Mouse (Mus musculus) lung, postnatal 10 days (tissue): ENCODE results near the gene H2-DMb1.

Experiments used
- DNase-seq: peaks from one replicate; pipeline ENCODE4 v3.0.0; 2021

H2-DMb1 gene

DNA sequence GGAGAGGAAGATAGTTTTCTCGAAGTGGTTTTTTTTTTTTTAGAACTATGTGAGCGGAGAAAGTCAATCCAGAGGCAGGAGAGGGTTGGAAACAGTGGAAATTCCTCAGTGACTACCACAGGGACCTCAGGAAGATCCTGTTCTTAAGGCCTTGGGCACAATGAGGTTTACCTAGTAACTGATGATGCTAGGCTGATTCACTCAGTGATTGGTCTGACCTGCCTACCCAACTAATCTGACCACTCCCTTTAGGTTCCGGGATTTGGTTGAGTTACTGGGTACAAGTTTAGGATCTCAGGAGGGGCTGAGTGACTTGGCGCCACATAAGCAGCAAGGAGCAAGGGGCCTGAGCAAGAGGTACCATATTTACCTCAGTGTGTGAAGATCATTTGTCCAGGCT, at the start of gene H2-DMb1:
H2-DMb1 (plus strand) TSS at position 150 of the 400 bp plus-strand sequence.
- peak; percentile 82 for DNase-seq

DNA sequence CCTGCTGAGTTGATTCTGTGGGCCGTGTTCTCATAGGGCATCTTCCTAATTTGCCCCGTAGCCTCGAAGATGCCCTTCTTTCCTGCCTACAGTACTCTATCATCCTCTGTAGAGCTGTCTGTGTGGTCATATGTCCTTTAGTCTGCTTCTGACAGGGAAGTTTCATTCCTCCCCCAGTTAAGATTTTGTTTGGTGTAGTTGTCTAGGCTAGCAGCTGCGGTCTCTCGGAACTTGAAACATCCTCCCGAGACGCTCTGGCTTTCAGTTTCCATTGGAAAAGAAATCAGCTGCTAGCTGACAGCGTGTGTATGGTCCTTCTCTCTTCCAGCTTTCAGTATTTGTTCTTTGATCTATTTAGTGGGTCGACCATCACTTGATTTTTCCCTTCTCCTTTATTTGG, 48.1 kb upstream of the H2-DMb1 start:
- no peak for DNase-seq

- no peak for DNase-seq
Measured at GRCm38 (mm10) chr17:34106555-34106954, 46.3 kb upstream of the H2-DMb1 start.

GRCm38 (mm10) chr17:34107109-34107867, 45.6 kb upstream of the H2-DMb1 start:
- no peak for DNase-seq

DNA sequence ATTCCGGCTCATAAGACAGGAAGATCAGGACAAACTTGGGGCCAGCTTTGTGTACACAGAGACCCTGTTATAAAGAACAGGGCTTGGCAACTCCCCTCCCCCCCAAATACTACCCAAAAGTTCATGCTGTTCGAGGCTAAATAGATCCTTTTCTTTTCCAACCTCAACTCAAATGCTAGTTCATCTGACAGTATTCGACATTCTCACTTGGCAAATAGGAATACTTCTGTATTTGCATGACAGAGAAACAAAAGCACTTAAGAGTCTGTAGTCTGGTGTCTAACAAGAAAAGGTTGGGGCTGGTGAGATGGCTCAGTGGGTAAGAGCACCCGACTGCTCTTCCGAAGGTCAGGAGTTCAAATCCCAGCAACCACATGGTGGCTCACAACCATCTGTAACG, 44.4 kb upstream of the H2-DMb1 start:
- DNase-seq, result no peak

DNA sequence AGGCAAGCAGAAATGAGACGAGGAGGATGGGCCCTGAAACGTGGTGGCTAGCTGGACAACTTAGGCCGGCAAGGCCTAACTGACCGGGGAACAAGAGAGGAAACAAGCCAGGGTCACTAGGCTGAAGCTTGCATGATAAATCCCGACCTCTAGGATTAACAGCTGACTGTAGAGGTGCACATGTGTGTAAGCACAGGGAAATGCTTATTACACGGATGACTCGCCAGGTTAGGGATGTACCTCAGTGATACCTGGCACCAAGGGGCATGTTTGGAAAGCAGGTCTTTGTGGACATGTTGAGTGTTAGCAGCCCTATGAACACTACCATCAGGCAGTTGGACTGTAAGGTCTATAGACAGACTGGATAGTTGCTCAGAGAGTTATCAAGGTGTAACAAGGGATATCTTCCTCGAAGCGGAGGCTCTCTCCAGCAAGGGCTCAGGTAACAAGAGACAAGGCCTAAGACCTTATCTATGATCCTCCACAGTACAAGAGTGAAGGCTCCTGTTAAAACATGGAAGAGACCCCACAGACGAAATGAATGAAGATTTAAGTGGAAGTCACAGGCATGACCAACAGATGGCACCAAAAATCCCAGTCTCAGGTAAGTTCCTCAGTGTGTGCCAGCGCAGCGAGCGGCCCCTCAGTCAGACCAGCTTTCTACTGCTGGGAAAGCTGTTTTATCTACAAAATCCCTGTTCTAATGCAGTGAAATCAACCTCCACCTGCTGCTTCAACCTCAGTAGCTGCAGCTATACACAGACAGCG, 43.6 kb upstream of the H2-DMb1 start:
- no peak for DNase-seq

DNA sequence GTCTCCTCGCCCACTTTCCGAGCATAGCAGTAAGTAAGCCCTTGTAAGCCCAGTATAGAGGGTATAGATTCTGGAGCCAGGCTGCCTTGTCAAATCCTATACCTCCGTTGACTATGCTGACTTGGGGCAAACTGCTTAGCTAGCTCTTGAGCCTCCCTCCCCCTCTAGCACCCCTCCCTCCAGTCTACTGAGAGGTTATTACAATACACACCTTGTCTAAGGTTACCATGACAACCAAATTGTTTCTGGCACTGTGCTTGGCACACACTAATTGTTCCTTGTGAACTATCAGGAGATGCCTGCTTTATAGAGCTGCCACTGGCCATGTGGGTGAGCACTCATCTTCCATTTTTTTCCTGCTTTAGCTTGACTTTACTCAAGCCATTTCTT, 43.1 kb upstream of the H2-DMb1 start:
- DNase-seq, result no peak

GRCm38 (mm10) chr17:34110309-34110708, 42.6 kb upstream of the H2-DMb1 start:
- DNase-seq, result no peak

- no peak for DNase-seq
Measured at GRCm38 (mm10) chr17:34114114-34114513, 38.8 kb upstream of the H2-DMb1 start.

DNA sequence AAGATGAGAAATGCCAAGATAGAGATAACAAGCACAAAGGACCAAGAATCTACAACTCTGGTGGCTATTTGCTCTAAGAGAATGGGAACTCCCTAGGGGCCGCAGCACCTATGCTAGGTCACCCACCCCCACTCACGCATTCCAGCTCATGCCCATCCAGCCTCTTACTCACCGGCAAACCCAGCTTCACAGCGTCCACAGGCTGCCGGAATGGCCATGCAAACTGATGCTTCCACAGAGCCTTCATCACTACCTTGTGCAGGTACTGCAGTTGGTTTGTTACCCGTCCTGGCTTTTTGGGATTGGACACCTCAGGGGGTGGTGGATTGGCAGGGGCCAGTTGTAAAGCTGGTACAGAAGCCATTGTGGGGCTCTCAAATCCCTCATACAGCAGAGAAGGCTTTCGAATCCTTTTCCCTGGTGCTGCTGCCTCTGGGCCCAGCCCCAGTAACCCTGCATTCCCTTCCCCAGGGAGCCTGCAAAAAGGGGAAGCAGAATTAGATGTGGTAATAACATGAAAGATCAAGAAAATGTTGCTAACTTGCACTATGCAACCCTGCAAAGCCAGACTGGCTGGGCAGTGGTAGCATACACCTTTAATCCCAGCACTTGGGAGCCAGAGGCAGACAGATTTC, 36.0 kb upstream of the H2-DMb1 start:
- DNase-seq, result no peak

- DNase-seq, result no peak
Measured at GRCm38 (mm10) chr17:34117421-34118112, 35.3 kb upstream of the H2-DMb1 start.

GRCm38 (mm10) chr17:34118113-34118872, 34.6 kb upstream of the H2-DMb1 start:
- DNase-seq, result peak; percentile 49

- no peak for DNase-seq
Measured at GRCm38 (mm10) chr17:34118873-34119248, 34.0 kb upstream of the H2-DMb1 start.

- DNase-seq, result peak; percentile 99
Measured at GRCm38 (mm10) chr17:34119249-34120179, 33.4 kb upstream of the H2-DMb1 start, which contains the start of gene H2-DMa. H2-DMa (plus strand) TSS chr17:34119541.

DNA sequence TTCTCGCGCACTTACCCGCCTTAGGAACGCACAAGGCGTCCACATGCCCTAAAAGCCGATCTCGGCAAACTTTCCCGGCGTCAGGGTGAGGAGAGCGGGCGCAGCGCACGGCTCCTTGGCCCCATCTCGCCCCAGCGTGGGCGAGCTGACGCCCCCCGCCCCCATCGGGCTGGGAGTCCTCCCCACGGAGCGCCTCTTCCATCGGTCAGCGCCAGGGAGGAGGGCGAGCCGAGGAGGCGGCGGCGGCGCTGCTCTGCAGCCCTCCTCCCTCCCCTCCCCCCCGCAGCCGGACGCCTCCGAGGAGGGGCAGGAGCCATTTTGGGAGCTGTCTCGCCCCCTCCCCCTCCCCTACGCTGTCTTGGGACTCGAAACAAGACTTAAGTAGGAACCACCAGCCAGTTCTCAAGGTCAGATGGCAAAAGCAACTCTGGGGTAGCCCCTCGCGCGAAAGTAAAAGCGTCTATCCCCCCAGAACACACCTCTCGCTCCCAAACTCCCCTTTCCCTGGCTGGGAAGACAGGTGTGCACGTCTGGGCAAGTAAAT, 32.6 kb upstream of the H2-DMb1 start:
- peak; percentile 95 for DNase-seq

DNA sequence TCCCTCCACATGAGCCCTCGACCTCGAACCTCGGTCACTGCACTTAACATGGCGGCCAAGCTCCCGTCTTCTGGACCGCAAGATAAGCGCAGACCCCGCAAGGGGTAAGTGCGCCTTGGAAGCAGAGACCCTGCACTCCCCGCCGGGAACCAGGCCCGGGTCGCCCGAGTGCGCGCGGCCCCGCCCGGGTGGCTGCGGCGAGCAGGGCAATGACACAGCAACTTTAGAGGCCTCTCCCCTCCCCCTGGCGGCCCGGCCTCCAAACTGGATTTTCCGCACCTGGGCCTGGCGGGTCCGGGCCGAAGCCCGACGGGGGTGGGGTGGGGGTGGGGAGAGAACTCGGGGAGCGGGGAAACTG, 32.1 kb upstream of the H2-DMb1 start:
- DNase-seq, result peak; percentile 91

DNA sequence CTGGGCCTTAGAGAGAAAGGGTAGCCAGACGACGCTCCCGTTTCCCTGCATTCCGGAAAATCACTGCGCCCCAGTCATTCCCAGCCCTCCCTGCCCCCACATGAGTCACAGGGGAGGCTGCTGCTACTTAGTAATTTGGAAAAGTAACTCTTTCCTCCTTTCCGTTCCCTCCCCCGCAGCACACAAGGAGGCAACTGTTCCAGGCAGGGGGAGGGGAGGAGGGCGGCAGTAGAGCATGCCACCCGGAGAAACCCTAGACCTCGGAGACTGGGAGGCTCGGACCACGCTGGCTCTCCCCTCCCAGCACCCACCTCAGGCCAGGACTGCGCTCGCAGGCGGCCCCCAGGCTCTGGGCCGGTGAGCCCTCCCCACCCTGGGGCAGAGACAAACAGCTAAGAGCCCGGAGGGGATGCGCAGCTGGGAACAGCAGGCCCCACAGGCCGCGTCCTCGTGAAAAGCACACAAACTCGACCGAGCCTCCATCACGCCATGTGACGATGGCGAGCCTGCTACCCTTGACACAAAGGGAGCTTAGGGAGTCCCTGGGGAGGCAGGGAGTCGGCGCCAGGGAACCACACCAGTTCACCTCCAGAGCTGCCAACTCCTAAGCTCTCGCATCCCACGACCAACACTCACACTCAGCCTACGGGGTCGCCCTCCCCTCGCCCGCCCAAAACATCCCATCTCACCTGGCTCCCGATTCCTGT, 31.5 kb upstream of the H2-DMb1 start:
- peak; percentile 94 for DNase-seq

GRCm38 (mm10) chr17:34121879-34122187, 31.0 kb upstream of the H2-DMb1 start:
- DNase-seq, result peak; percentile 78

DNA sequence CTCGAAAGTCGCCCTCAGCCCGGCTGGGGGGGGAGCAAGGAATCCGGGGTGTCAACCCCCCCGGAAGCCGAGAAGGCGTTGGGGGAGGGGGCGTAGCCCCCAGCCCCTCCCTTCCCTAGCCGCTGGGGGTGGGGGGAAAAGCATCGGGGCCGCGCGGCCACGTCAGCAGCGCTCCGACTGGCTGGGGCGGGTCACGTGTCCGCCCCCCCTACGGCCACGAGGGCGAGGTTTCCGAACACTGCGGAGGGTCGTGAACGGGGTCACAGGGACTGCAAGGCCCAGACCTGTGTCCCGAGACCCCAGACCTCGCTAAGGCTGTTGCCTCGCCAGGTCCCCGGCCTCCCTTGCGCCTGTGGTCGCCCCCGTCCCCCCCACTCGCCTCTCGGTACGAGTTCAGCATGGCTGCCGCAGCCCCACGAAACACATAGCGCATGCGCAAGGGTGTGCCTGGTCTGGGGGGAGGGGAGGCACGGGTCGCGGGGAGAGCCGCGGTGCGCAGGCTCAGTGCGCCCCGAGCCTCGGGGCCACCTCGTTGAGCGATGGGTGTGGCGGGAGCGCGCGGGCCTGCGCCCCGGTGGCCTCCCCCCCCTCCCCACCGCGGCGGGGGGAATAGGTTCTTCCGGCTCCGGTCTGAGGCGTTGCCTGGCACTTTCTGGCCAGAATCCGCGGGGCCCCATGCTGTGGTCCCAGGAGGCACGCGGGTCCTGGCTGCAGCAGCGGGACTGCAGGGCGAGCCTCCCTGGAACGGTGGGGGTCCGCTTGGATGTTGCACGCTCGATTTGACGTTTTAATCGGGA, 30.5 kb upstream of the H2-DMb1 start, which contains the start of gene Brd2:
Brd2 (minus strand) TSS at position 447 of the 797 bp plus-strand sequence.
- peak; percentile 98 for DNase-seq

DNA sequence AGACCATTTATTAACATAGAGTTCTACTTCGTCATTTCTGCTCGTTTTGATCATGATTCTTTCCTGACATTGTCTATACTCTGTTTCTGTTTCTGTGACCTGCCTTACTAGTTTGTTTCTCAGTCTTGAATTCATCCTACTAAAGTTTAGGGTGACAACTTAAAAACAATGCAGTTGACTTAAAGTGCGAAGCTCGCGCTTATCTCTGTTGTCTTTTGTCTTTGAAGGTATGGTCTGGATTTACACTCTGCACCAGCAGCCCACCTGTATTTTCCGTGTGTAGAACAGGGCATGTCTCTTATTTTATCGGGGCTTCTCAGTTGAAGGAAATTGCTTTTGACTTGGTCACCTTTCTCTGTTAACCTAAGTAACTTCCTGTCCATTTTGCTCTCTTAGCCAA, 29.8 kb upstream of the H2-DMb1 start:
- no peak for DNase-seq
